Mouse (Mus musculus) left cerebral cortex, postnatal 10 days (tissue): ENCODE data around the gene Spns3. TPM values are rescaled to one million over a fixed set of nuclear protein-coding genes. Genes with fewer than 3 reads are reported as not detected.

Experiments
- total RNA-seq, 2 experiments: library from RNA; stranded (reverse); gene quantifications; 2 replicates each; pipeline ENCODE4 v1.2.3; 2021

Gene Spns3
- total RNA-seq, 2 experiments from 2014 or later: 0.11 TPM; not detected in 1

Other genes starting within 250 kb of the Spns3 start
- gene Xaf1, start 248.9 kb downstream of the Spns3 start, total RNA-seq: 1 to 10 TPM; 1.3 to 1.4 TPM
- not detected for gene Fbxo39, start 236.1 kb downstream of the Spns3 start, total RNA-seq
- 1 to 10 TPM in 1 of 2 experiments, under 1 TPM in 1; 0.99 to 1.2 TPM for gene Tekt1, start 188.1 kb downstream of the Spns3 start, total RNA-seq
- 1 to 10 TPM; 1.7 to 1.8 TPM for gene Smtnl2, start 138.8 kb downstream of the Spns3 start, total RNA-seq
- gene Ggt6, start 115.0 kb downstream of the Spns3 start, total RNA-seq: not detected
- gene Mybbp1a, start 109.2 kb downstream of the Spns3 start, total RNA-seq: 10 to 100 TPM; 52.8 to 55.9 TPM
- 10 to 100 TPM; 30.8 to 37.4 TPM for gene Spns2, start 60.6 kb downstream of the Spns3 start, total RNA-seq
- 10 to 100 TPM; 53.3 to 55.1 TPM for gene Ube2g1, start 56.8 kb upstream of the Spns3 start, total RNA-seq
- 10 to 100 TPM; 39.7 to 44.2 TPM for gene Ankfy1, start 139.5 kb upstream of the Spns3 start, total RNA-seq
- gene Cyb5d2, start 245.6 kb upstream of the Spns3 start, total RNA-seq: 10 to 100 TPM in 1 of 2 experiments, 1 to 10 TPM in 1; 8.6 to 11.5 TPM
- gene Zzef1, start 245.7 kb upstream of the Spns3 start, total RNA-seq: 10 to 100 TPM; 49.3 to 49.4 TPM